Mouse (Mus musculus): Measurements from ENCODE around the gene L1cam.

The L1cam gene

DNA sequence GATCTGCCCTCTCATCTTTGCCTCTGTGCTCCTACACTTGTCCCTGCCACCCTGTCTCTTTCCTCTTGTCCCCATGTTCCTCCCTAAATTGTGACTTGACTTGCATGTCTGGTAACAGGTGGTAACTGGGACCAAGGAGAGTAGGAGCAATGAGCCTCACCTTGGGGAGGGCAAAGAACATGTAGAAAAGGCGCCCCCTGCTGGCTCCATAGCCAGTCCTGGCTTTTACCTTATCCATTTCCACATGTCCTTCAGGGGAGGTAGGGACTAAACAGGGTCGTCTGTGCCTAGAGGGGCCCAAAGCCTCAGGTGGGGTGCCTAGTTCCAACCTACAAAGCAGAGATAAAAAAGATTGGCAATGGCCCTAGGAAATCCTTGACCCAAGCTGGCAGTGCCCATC is at the start of gene L1cam:
Gene L1cam, minus strand, starts transcription at position 387 of the 400 bp plus-strand sequence.
- DNase-seq (ENCODE audit: extremely low read depth, low read depth), result no peak

- DNase-seq (ENCODE audit: extremely low read depth, low read depth), result no peak
Measured at GRCm38 (mm10) chrX:73942294-73942693, 46.4 kb upstream of the L1cam start.

GRCm38 (mm10) chrX:73941860-73942259 is 46.0 kb upstream of the L1cam start:
- no peak for DNase-seq (ENCODE audit: extremely low read depth, low read depth)

DNA sequence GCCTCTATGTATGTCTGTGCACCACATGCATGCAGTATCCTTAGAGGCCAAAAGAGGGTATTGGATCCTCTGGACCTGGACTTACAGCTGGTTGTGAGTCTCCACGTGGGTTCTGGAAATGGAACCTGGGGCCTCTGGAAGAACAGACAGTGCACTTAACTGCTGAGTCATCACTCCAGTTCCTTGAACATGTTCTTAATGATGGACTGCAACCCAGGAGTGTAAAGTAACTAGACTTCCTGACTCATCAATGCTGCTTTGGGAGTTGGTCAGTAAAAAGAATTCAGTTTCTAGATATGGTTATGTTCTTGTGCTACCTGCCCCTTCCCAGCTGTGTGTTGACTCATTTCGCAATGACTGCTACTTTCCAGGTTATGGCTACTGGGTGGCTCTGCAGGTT is 36.0 kb upstream of the L1cam start:
- no peak for DNase-seq (ENCODE audit: extremely low read depth, low read depth)

DNA sequence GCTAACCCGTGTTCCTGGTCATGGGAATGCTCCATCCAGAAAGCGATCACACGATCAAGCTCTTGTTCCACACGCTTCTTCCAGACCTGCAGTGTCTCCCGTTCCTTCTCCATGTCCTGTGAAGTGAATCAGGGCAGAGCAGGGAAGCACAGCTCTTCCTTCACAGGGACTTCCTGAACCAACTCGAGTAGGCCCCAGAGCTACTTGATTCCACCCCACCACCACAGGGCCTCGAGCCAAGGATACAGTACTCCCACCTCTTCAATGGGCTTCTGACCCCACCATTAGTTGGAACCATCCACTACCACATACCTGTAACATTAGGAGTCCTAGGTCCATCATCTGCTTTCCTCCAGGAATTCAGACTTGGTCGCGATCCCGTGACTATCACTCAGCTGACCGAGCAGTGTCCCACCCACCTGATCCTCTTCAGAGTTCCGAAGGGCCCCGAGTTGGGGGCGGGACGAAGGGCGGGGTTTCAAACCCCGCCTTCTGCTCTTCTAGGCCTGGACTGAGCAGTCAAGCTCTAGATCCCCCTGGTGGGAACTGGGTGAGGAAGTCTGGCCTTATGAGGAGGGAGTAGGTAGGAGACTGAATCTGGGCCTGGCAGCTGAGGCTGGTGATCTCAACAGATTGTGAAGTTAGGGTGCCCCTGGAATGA is 34.6 kb upstream of the L1cam start, which contains the start of gene Renbp:
Gene Renbp, minus strand, starts transcription at position 449 of the 661 bp plus-strand sequence.
- DNase-seq (ENCODE audit: extremely low read depth, low read depth), result peak; percentile 88

GRCm38 (mm10) chrX:73922550-73922882 is 26.6 kb upstream of the L1cam start:
- DNase-seq (ENCODE audit: extremely low read depth, low read depth), result no peak

- DNase-seq (ENCODE audit: extremely low read depth, low read depth), result peak; percentile 96
Measured at GRCm38 (mm10) chrX:73921823-73922549, 26.1 kb upstream of the L1cam start, which contains the start of the genes Arhgap4 and Naa10. Gene Arhgap4, minus strand, starts transcription at chrX:73921870. Gene Naa10, minus strand, starts transcription at chrX:73921944.

GRCm38 (mm10) chrX:73921285-73921822 is 25.4 kb upstream of the L1cam start:
- DNase-seq (ENCODE audit: extremely low read depth, low read depth), result no peak

GRCm38 (mm10) chrX:73918631-73919030 is 22.7 kb upstream of the L1cam start:
- DNase-seq (ENCODE audit: extremely low read depth, low read depth), result no peak

- no peak for DNase-seq (ENCODE audit: extremely low read depth, low read depth)
Measured at GRCm38 (mm10) chrX:73916945-73917344, 21.0 kb upstream of the L1cam start.

- DNase-seq (ENCODE audit: extremely low read depth, low read depth), result peak; percentile 100
Measured at GRCm38 (mm10) chrX:73914827-73915703, 19.2 kb upstream of the L1cam start.

DNA sequence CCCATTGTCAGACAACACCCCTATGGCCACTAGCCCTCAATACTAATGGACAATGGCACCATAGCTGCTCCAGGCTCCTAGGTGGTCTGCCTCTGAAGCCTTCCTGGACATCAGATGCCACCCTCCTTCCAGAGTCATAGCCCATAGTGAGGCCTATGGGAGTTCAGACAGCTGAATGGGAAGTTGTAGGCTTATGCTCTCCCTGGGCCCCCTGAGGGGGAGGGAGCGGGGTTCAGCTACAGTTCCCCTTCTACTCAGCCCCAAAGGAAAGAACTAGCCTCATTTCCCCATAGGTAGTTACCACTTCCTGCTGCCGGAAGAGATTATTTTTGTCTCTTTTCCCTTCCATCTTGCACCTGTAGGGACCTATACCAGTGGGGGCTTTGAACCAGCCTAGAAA is 15.7 kb upstream of the L1cam start:
- peak; percentile 88 for DNase-seq (ENCODE audit: extremely low read depth, low read depth)

- no peak for DNase-seq (ENCODE audit: extremely low read depth, low read depth)
Measured at GRCm38 (mm10) chrX:73911156-73911555, 15.3 kb upstream of the L1cam start.

DNA sequence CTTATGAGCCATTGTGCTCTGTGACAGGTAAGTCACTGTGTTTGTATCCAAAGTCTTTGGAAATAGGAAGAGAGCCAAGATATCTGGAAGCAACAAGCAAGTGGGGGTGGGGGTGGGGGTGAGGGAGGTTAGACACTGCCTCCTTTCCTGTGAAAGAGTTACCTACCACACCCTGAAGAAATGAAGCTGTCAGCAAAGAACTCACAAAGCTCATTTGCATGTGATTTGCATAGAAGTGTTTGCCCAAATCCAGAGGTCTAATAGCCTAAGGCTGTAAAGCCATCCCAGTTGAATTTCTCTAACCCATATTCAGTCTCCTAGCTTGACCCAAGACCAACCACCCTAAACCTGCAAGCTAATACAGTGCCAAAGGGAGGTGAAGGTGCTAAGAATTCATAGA is 14.5 kb upstream of the L1cam start:
- DNase-seq (ENCODE audit: extremely low read depth, low read depth), result peak; percentile 50

DNA sequence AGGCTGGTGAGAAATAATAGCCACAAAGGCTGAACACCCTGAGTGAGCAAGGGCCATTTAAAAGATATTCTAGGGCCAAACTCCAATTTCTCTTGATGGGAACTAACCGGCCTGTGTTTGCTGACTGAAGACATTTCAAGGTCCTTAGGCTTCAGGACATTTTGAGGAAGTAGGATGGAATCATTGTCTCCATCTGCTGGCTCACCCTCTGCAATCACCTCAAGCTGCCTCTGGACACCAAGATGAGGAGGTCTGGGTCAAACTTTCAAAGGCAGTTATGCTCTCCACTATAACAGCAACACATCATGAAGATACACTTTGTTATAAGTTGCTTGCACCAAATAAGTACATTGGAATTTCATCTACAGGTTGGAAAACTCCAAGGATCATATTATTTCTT is 14.1 kb upstream of the L1cam start:
- DNase-seq (ENCODE audit: extremely low read depth, low read depth), result peak; percentile 31

DNA sequence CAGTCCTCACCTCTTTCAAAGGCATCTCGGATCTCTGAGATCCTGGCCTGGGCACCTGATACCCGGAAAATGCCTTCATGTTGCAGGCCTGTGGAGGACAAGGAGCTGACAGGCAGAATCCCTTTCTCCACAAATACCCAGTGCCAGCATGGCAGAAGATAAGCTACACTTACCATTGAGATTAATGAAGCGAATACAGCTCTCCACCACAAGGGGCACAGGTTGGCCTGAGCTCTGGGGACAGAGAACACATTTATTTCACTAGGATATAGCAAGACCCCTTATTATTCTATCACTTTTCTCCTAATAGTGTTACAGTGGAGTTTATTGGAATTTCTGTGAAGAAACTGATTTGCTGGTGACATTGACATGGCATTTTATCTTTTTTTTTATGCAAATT is 2.1 kb upstream of the L1cam start:
- no peak for DNase-seq (ENCODE audit: extremely low read depth, low read depth)

DNA sequence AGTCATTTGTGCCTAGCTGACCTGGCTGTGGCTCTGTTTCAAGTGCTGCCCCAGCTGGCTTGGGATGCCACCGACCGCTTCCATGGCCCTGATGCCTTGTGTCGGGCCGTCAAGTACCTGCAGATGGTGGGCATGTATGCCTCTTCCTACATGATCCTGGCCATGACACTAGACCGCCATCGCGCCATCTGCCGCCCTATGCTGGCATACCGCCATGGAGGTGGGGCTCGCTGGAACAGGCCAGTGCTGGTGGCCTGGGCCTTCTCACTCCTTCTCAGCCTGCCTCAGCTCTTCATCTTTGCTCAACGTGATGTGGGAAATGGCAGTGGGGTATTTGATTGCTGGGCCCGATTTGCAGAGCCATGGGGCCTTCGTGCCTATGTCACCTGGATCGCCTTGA is 3.1 kb downstream of the L1cam start:
- DNase-seq (ENCODE audit: extremely low read depth, low read depth), result no peak

GRCm38 (mm10) chrX:73891551-73892152 is 4.3 kb downstream of the L1cam start, which contains the start of gene Avpr2:
Gene Avpr2, plus strand, starts transcription at chrX:73892102.
- DNase-seq (ENCODE audit: extremely low read depth, low read depth), result no peak

DNA sequence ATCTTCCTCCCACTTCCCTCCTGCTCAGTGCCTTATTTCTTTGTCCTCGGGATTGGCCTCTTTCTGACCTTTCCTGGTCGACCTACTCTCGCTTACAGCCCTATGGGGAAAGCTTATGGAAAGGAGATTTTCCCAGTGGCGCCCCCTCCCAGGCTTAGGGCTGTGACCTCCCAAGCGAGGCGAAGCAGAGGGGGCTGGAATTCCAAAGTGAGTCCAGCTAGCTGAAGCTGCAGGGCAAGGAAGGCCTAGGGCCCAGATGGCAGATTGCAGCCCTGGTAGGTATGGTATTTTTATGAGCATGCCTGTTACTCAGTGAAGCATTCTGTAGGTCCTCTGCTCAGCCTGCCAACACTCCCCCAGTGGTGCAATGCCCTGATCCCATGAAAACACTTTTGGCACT is 14.4 kb downstream of the L1cam start:
- no peak for DNase-seq (ENCODE audit: extremely low read depth, low read depth)

DNA sequence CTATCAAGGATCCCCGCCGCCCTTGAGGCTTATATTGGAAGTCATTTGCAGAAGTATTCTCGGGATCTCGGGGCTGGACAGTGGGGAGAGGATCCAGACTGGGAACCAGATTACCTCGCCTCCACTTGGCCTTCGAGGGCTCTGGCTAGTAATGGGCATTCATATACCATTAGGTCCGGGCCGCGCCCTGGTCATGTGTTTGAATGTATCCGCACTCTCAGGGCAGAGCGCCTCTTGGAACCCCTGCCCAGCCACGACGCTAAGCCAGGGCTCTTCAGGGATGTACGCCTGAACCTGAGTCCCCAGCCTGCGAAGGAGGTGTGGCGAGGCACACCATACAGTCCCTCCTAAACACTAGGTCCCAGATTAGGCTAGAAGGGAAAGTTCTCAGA is 14.9 kb downstream of the L1cam start:
- DNase-seq (ENCODE audit: extremely low read depth, low read depth), result no peak

All from MEL-GATA-1-ER (cell line).